Mouse (Mus musculus) liver, embryonic 13.5 days (tissue): ENCODE data around the gene Tymp. TPM values are rescaled to one million over a fixed set of nuclear protein-coding genes. Genes with fewer than 3 reads are reported as not detected.

Experiments used
- ATAC-seq: fragments of 200-750 bp; cut with Nextera tagmentation; 2 replicates; pipeline ENCODE4 v1.8.0; 2017; ENCODE audit warnings: low read depth, mild to moderate bottlenecking, moderate number of reproducible peaks, moderate library complexity
- DNase-seq: peaks from one replicate; pipeline ENCODE4 v3.0.0; 2022
- H3K27ac ChIP-seq: fragments of 300-500 bp; sonication (generic); 2 replicates; pipeline ENCODE4 v1.5.1; 2015; ENCODE audit warnings: moderate library complexity, mild to moderate bottlenecking, inconsistent platforms
- H3K27me3 ChIP-seq: fragments of 300-500 bp; sonication (generic); 2 replicates; pipeline ENCODE4 v1.6.1; 2015; ENCODE audit warnings: mild to moderate bottlenecking, inconsistent platforms
- H3K36me3 ChIP-seq: fragments of 300-500 bp; sonication (generic); 2 replicates; pipeline ENCODE4 v1.6.1; 2015; ENCODE audit warnings: mild to moderate bottlenecking, inconsistent platforms
- H3K4me1 ChIP-seq: fragments of 300-500 bp; sonication (generic); replicated peaks from 2 replicates; pipeline ENCODE4 v1.6.1; 2015; ENCODE audit warnings: inconsistent platforms
- H3K4me2 ChIP-seq: fragments of 300-500 bp; sonication (generic); 2 replicates; pipeline ENCODE4 v1.6.1; 2015; ENCODE audit warnings: inconsistent platforms, mild to moderate bottlenecking, moderate library complexity
- H3K4me3 ChIP-seq: fragments of 300-500 bp; sonication (generic); replicated peaks from 2 replicates; pipeline ENCODE4 v1.5.1; 2015; ENCODE audit warnings: mild to moderate bottlenecking, inconsistent platforms
- H3K9ac ChIP-seq: fragments of 300-500 bp; sonication (generic); 2 replicates; pipeline ENCODE4 v1.6.1; 2015; ENCODE audit warnings: mild to moderate bottlenecking, inconsistent platforms
- H3K9me3 ChIP-seq: fragments of 300-500 bp; sonication (generic); replicated peaks from 2 replicates; pipeline ENCODE4 v1.6.1; 2016; ENCODE audit warnings: inconsistent platforms
- WGBS: fragments of 180-500 bp; shearing (Covaris S2); methylation state at CpG from one replicate; pipeline ENCODE4 v1.1.7; 2015; ENCODE audit not compliant: insufficient replicate concordance; 5-methylcytosine and 5-hydroxymethylcytosine counted together
- polyA plus RNA-seq: library from polyadenylated mRNA; unstranded; fragments of >200 nt; fragmentation: Nextera tagmentation; extraction: Ambion mirVana; gene quantifications from 2 replicates; pipeline ENCODE4 v1.2.1, GENCODE M21; 2015

The Tymp gene
- polyA plus RNA-seq, 1 experiment from 2014 or later: 0.62 TPM

DNA sequence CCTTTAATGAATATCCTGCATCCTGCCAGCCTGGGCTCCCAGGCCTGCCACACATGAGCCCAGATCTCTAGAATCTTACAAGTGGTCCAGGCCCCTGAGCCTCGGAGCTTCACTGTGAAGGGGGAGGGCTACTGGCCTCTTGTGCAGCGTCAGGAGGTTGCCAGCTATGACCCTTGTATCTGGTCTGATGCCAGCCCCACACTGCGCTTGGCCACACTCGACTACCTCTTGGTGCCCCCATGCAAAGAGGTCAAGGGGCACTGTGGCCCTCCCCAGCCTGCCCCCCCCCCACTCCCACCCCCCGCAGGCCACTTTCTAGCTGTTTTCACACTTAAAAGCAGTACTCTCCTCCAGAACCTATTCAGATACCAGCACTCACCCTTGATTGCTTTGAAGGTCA lies 50.4 kb downstream of the Tymp start:
- no peak overlapping the region for H3K4me3 ChIP-seq
- H3K4me2 ChIP-seq: no peak overlapping the region
- 70% methylated on average over 5 of the region's 5 CpGs for WGBS
- DNase-seq (no peak), ATAC-seq (no peak)
- H3K27me3 ChIP-seq: peaks cover 26% of the 10 kb centered on the region
- H3K9ac ChIP-seq: no peak overlapping the region
- peaks cover 20% of the 10 kb centered on the region for H3K4me1 ChIP-seq
- H3K9me3 ChIP-seq: no peaks in the 10 kb centered on the region
- no peak overlapping the region for H3K27ac ChIP-seq
- H3K36me3 ChIP-seq: no peaks in the 10 kb centered on the region

DNA sequence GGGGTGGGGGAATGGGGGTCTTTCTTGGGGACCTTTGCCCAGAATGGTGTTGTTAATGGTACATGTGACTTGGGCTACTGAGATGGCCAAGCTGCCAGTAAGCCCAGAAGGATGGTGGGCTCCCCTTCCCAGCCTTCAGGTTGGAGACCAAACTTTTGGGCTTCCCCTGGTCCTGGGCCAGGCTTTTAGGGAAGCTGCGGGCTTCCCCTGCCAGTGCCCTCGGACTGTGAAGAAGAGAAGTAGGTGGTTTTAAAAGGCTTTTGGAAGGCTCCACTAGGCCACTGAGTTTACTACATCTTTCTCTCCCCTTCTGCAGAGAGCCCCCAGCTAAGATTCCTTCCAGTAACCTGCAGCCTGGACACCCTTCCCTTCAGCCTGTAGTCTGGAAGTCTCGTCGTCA lies 53.2 kb downstream of the Tymp start:
- Histone ChIP-seq H3K4me2 (peak overlapping the region; percentile 67), H3K4me3 (peak overlapping the region; percentile 56), H3K27me3 (peaks cover 26% of the 10 kb centered on the region), H3K36me3 (no peaks in the 10 kb centered on the region), H3K4me1 (peaks cover 31% of the 10 kb centered on the region), H3K9ac (peak overlapping the region; percentile 69), H3K27ac (no peak overlapping the region), H3K9me3 (no peaks in the 10 kb centered on the region)
- no peak for DNase-seq
- 77% methylated on average over 4 of the region's 4 CpGs for WGBS
- no peak for ATAC-seq

DNA sequence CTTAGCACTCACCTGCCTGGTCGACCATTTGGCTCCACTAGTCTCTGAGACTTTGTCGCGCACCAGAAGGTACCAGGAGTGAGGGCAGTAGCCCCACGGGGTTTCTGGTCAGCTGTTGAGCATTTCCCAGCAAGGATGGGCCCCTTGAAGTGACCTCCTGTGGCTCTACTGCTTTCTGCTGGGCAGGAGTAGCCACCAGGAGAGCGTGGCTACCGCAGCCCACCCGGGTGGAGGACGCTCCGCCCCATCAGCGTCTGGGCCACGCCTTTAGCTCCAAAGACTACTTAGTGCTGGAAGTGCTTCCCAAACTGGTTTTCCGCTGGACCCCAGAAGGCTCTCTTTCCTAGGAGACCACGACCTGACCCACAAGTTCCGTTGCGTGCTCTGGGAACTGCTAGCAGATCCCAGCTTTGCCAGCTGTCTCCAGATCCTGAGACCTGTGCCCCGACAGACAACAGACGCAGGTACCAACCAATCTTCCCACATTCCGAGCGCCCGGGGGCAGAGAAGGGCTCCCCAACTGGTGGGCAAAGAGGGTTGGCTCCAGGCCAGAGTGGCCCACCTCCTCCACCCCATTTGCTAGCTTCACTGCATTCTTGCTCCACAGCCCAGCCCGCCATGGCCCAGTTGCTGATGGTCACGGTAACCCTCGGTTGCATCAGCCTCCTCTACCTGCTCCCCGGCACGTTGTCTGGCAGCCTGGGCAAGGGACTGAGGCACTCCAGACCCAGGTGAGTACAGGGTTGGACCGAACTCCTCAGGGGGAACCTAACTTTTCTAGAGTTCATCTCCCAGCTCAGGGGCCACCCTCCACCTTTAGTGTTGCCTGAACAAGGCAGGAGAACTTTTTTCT lies 53.9 kb downstream of the Tymp start, which contains the start of gene Adm2:
Adm2 (plus strand) TSS at position 51 of the 853 bp plus-strand sequence.
- Histone ChIP-seq H3K9me3 (no peaks in the 10 kb centered on the region), H3K27me3 (peaks cover 23% of the 10 kb centered on the region), H3K4me3 (peak within 1 kb of the TSS; percentile 56), H3K27ac (no peak within 1 kb of the TSS), H3K36me3 (no peaks in the 10 kb centered on the region), H3K4me2 (peak within 1 kb of the TSS; percentile 67), H3K9ac (peak within 1 kb of the TSS; percentile 69), H3K4me1 (peaks cover 31% of the 10 kb centered on the region)
- ATAC-seq: peak; percentile 37; the same call in 1 of the 2 replicates
- WGBS: 8% methylated on average over 26 of the region's 26 CpGs
- peak; percentile 28 for DNase-seq

Other genes starting within 250 kb of the Tymp start
- 10.2 TPM in 2 replicates for gene Hdac10, start 248.3 kb downstream of the Tymp start, polyA plus RNA-seq
- gene Mapk12, start 236.3 kb downstream of the Tymp start, polyA plus RNA-seq: 1.5 and 1.7 TPM in 2 replicates
- gene Mapk11, start 227.4 kb downstream of the Tymp start, polyA plus RNA-seq: 0.76 and 0.78 TPM in 2 replicates
- gene Plxnb2, start 196.3 kb downstream of the Tymp start, polyA plus RNA-seq: 20.2 and 21.2 TPM in 2 replicates
- 3.0 and 3.2 TPM in 2 replicates for gene Dennd6b, start 180.5 kb downstream of the Tymp start, polyA plus RNA-seq
- gene Ppp6r2, start 165.5 kb downstream of the Tymp start, polyA plus RNA-seq: 16.2 and 17.1 TPM in 2 replicates
- 18.8 and 21.7 TPM in 2 replicates for gene Sbf1, start 61.7 kb downstream of the Tymp start, polyA plus RNA-seq
- gene Adm2, start 54.3 kb downstream of the Tymp start, polyA plus RNA-seq: 1.4 and 2.4 TPM in 2 replicates
- gene Miox, start 42.6 kb downstream of the Tymp start, polyA plus RNA-seq: 5.6 and 6.8 TPM in 2 replicates
- gene Lmf2, start 21.4 kb downstream of the Tymp start, polyA plus RNA-seq: 26.1 and 30.2 TPM in 2 replicates
- gene Ncaph2, start 21.3 kb downstream of the Tymp start, polyA plus RNA-seq: 114 and 131 TPM in 2 replicates
- gene Sco2, start 3.2 kb downstream of the Tymp start, polyA plus RNA-seq: 4.1 and 4.5 TPM in 2 replicates
- 0.56 and 0.59 TPM in 2 replicates for gene Odf3b, start 2.2 kb upstream of the Tymp start, polyA plus RNA-seq
- not detected in 2 replicates for gene Klhdc7b, start 7.9 kb upstream of the Tymp start, polyA plus RNA-seq
- gene Syce3, start 33.5 kb upstream of the Tymp start, polyA plus RNA-seq: not detected in 2 replicates
- 1.9 and 2.5 TPM in 2 replicates for gene Cpt1b, start 48.8 kb upstream of the Tymp start, polyA plus RNA-seq
- gene C730034F03Rik, start 52.5 kb upstream of the Tymp start, polyA plus RNA-seq: 1.1 and 1.5 TPM in 2 replicates
- gene Gm44502, start 52.7 kb upstream of the Tymp start, polyA plus RNA-seq: 0.13 TPM in 1 of 2 replicates, not detected in the other
- gene Chkb, start 52.9 kb upstream of the Tymp start, polyA plus RNA-seq: 27.3 and 29.2 TPM in 2 replicates
- 0.12 and 0.14 TPM in 2 replicates for gene Mapk8ip2, start 76.9 kb upstream of the Tymp start, polyA plus RNA-seq
- gene Arsa, start 100.4 kb upstream of the Tymp start, polyA plus RNA-seq: 4.8 and 4.9 TPM in 2 replicates
- 0.23 and 0.43 TPM in 2 replicates for gene Shank3, start 122.6 kb upstream of the Tymp start, polyA plus RNA-seq
- 0.06 TPM in 1 of 2 replicates, not detected in the other for gene Acr, start 191.3 kb upstream of the Tymp start, polyA plus RNA-seq
- gene Rabl2, start 214.9 kb upstream of the Tymp start, polyA plus RNA-seq: 7.1 and 9.1 TPM in 2 replicates